Mouse (Mus musculus): ENCODE measurements around the gene Npas1. TPM values are rescaled to one million over a fixed set of nuclear protein-coding genes. Genes with fewer than 3 reads are reported as not detected.

Npas1 gene
- total RNA-seq, 2 experiments from 2014 or later, result not detected

DNA sequence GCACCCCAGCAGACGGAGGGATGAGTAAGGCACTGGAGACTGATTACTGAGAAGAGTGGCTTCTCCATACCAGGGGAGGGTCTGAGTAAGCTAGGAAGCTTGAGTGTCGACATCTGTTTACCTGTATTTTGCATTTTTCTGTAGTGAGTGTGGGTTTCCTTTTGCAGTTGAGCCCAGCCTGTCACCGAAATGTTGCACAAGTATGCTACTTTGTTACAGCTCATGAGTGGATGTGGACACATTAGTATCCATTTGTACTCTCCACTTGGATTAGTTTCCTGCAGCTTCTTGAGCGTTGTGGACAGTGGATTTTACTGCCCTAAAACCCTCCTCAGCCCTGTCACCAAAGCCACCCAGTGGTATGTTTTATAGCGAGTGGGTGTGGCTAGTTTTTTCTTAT lies 58.8 kb downstream of the Npas1 start:
- no peak for DNase-seq

DNA sequence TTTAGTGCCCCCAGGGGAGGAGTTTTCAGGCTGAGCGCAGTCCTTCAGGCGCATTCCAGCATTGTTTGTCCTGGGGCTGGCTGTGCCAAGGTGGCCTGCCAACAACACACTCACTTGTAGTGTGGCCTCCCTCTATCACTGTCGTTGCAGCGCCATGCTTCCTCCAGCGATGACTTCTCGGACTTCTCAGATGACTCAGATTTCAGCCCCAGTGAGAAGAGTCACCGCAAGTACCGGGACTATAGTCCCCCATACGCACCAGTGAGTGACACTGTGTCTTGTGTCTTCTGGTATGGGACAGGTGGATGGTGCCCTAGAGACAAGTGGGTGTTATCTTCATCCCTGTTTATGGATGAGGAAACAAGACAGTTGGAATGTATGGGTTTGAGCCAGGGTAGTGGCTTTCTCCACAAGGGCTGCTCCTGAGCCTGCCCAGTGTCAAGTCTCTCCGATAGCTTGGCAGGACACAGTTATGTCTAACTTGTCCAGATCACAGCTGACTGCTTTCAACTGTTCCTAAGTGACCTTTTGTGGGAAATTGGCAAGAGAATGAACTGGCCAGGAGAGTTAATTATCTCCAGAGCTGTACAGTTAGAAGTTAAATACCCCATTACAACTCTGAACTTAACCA lies 60.3 kb downstream of the Npas1 start:
- peak; percentile 44 for DNase-seq

DNA sequence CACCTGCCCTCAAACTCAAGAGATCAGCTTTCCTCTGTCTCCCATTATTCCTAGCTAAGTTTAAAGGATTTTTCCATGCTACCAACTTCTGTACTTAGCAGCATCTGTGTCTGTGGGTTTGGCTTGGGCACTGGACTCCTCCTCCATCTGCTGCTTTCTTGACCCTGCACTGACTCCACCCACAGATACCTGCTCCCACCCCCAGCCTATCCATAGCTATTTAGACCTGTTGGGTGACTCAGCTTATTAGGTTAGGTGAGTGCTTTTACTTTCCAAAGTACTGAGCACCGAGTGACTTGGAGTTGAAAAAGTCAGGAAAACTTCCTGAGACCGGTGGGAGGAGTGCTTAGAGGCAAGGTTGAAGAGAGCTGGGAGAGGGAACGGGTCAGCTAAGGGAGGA lies 62.1 kb downstream of the Npas1 start:
- no peak for DNase-seq

- no peak for DNase-seq
These were observed 64.6 kb downstream of the Npas1 start for GRCm38 (mm10) chr7:16412930-16413329.

DNA sequence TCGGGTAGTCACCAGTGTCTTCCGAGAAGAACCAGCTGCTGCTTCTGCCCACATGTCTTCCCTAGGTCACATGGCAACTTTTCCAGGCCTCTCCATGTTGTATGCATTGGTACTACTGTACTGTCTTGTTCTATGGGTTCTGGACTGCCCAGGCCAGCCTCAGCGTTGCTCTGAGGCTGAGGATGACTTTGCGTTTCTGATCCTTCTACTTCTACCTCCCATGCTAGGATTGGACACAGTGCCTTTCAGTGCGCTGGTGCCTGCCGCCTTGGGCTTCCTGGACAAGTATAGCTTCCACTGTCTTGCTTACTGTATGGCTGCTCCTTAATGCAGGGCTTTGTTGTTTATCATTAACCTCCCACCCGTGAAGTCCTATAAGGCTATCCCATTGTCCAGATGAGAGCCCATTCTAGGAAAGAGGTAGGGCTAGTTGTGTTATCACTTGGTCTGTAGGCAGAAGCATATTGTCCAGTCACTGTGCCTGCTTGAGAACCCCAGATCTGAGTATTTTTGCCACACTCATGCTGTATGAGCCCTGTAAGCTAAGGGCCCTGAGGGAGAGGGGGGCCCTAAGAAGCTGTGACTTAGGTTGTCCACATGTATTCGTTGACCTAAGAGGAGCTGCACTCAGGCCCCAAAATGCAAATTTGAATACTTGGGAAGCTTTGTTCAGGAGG lies 65.2 kb downstream of the Npas1 start:
- no peak for DNase-seq

DNA sequence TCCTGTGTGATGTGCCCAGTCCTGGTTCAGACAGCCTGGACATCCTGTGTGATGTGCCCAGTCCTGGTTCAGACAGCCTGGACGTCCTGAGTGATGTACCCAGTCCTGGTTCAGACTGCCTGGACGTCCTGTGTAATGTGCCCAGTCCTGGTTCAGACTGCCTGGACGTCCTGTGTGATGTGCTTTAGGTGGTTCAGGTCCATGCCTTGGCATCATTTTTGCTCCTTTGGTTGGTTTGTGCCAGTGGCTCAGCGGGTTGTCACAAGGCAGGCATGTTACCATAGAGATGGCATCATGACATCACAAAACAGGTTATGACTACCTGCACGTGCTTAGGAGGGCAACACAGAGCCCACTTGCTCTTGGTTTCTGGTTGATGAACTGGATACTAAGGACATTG lies 66.4 kb downstream of the Npas1 start:
- DNase-seq, result no peak

DNA sequence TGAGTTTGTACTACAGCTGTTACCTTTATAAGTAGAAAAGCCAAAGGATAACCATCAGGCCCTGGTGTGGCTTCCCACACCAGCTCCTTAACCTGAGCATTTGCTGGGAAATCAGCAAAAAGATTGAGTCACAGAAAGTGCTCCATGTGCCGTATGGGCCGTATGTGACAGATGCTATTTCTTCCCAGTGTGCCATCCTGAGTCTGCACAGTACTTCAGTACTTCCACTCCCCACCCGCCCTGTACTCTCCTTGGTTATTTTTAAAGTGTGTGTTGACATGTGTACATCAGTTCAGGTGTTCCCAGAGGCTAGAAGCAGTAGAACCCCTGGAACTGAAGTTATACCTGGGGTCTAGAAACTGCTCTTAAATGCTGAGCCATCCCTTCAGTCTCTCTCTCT lies 70.5 kb downstream of the Npas1 start:
- DNase-seq, result no peak

Other genes starting within 250 kb of the Npas1 start
- gene C5ar2, start 233.6 kb downstream of the Npas1 start, total RNA-seq (2021), result under 1 TPM; 0.13 to 0.23 TPM
- 1 to 10 TPM; 1.6 to 2.9 TPM for gene C5ar1, start 218.2 kb downstream of the Npas1 start, total RNA-seq (2021)
- 10 to 100 TPM; 13.1 to 13.2 TPM for gene Inafm1, start 204.1 kb downstream of the Npas1 start, total RNA-seq (2021)
- gene Ccdc9, start 190.9 kb downstream of the Npas1 start, total RNA-seq (2021), result 10 to 100 TPM; 29.1 to 36.9 TPM
- 1 to 10 TPM; 1.7 to 2.4 TPM for gene Bbc3, start 169.3 kb downstream of the Npas1 start, total RNA-seq (2021)
- 10 to 100 TPM; 25.2 to 26.4 TPM for gene Sae1, start 89.9 kb downstream of the Npas1 start, total RNA-seq (2021)
- gene Zc3h4, start 76.8 kb downstream of the Npas1 start, total RNA-seq (2021), result 10 to 100 TPM; 22.4 to 25.6 TPM
- 10 to 100 TPM; 37.4 to 39.4 TPM for gene Tmem160, start 24.9 kb downstream of the Npas1 start, total RNA-seq (2021)
- gene Arhgap35, start 137.3 kb upstream of the Npas1 start, total RNA-seq (2021), result 10 to 100 TPM; 15.3 to 16.5 TPM
- not detected for gene Ceacam15, start 198.0 kb upstream of the Npas1 start, total RNA-seq (2021)
- not detected for gene Ceacam9, start 244.2 kb upstream of the Npas1 start, total RNA-seq (2021)

Data from gastrocnemius, postnatal 25 days (tissue).